Mouse (Mus musculus) natural killer cell, adult 2 months (primary cell): ENCODE measurements around the gene Il3.
"Not testable (repeated sequence)": the region's sequence is repeated elsewhere in the genome, so short reads cannot be mapped to it uniquely, and the experiment has no call there.

Experiments
- DNase-seq, 2 experiments: peaks; one replicate each; pipeline ENCODE4 v3.0.0; 2022; ENCODE audit warnings: low spot score in 2 of 2

The Il3 gene

DNA sequence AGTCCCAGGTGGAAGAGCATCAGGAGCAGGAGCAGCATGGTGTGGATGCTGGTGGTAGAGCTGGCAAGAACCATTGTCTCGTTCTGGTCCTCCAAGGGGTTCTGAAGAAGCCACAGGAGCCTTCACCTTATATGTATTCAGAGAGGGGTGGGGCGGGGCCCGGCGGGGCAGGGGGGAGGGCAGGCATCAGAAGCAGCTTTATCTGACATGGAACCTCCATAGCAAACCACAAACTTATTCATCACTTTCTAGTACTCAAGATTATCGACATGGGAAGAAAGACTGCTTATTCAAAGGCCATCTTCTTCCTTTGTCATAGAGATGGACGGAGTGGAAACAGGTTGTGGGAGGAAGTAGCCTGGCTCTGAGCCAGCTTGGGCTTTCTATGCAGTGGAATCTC lies at the start of gene Il3:
TSS of gene Il3 (minus strand) at position 101 of the 400 bp plus-strand sequence.
- no peak for DNase-seq

GRCm38 (mm10) chr11:54315336-54315735 lies 48.3 kb upstream of the Il3 start:
- no peak for DNase-seq

- DNase-seq = no peak
Measured at GRCm38 (mm10) chr11:54314740-54315139, 47.7 kb upstream of the Il3 start.

DNA sequence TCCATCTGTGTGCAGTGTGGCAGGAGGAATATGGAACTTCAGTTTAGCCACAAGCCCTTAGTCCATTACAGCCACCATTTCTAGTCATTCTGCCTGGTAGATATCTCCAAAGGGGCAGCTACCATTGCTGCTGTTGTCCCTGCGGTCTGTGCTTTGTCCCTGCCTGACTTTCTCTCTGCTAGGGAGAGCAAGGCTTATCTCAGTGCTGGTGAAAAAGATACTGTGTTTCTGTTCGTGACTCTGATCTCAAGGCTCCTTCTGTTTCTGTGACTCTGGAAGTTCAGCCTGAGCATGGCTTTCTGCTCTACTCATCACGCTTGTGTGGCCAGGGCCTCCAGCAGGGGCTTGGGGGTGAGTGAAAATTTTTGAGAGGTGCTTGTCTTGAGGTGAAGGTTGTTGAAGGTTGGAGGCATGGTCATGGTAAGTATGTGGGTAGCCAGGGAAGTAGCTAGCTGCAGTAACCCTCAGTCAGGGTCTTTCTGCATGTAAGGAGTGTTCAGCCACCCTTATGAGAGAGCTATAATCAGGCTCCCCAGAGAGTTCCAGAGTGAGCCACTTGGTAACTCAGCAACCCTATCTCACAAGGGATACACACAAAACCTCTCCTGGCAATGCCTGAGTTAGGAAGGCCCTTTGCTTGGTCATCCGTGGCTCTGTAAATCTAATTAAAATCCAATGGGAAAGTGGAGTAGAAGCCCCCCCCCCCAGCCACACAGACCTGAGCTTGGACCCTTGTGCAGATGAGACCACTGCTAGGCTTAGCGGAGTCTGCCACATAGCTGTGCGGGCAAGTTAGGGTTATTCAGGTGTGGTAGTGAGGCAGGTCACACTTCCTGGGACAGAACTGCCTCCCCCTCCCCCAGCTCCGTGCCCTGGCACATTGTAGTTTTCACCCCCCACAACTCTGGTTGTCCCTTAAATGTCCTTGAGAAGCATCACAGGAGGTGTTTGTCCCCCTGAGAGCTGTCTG lies 46.6 kb upstream of the Il3 start:
- no peak for DNase-seq

GRCm38 (mm10) chr11:54312603-54313002 lies 45.5 kb upstream of the Il3 start:
- DNase-seq = no peak

DNA sequence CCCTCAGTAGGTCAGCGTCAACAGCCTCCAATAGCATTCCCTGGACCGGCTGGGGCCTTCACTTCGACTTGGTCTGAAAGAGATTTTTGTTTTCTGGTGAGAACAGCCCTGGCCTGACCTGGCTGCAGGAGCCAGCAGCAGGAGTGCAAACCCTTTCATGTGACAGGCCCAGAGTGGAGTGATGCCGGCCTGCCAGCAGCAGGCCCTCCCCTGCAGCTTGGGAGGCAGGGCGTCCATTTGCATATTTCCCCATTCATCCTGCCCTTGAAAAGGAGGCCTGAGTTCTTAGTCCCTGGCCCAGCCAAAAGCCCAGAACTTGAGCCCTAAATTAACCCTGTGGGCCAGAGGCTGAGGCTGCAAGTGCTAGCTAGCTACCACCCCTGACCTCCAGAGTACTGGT lies 44.9 kb upstream of the Il3 start:
- no peak for DNase-seq

DNA sequence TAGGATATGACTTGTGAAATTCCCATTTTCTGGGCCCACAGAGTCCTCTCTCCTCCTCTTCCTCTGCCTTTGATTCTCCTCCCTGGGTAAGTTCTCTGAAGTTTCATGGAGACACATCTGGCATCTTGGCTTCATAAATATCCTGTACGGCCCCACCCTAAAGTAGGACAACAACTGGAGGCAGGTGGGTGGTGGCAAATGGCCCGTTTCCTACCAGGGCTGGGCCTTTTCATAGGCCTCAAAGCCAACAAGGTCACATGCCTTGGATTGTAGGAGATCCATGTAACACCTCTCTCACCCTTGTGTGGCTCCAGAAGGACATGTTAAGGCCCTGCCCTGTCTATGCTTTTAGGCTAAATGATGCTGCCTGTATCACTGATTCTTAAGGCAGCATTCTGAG lies 43.5 kb upstream of the Il3 start:
- DNase-seq = no peak

GRCm38 (mm10) chr11:54307139-54307816 lies 40.2 kb upstream of the Il3 start:
- DNase-seq = peak in 1 of 2 experiments; percentile 42

DNA sequence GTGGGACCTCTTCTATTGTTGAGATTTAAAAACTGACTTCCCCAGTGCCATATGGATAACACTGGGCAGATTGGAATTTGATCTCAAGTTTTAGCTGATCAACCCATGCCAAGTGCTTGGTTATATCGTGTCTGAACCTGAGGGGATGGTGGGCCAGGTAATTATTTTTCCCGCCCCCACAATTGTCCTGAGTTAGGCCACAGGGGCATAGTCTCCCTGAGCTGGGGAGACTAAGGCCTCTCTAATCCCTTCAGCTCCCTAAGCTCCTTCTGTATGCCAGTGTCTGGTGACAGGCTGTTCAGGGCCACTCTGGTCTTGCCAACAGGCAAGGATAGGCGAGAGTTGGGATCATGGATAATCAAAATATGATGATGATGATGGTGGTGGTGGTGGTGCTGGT lies 38.3 kb upstream of the Il3 start:
- DNase-seq = no peak

DNA sequence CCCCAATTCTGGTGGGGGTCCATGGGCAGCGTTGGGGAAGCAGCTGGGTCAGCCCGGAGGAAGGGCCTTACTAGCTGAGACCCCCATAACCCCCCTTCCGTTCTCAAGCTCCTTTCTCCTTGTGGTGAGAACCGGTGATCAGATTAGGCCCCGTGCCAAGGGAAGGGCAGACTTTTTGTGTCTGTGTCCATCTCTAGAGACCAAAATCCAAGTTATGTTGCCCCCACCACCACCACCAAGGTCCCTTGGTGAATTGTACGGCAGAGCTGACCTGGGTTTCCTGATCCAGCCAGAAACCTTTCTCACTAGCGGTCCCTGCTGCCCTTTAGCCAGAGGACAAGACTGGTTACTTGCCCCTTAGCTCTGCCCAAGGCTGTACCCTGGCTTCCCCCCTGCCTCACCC lies 37.4 kb upstream of the Il3 start:
- no peak for DNase-seq

DNA sequence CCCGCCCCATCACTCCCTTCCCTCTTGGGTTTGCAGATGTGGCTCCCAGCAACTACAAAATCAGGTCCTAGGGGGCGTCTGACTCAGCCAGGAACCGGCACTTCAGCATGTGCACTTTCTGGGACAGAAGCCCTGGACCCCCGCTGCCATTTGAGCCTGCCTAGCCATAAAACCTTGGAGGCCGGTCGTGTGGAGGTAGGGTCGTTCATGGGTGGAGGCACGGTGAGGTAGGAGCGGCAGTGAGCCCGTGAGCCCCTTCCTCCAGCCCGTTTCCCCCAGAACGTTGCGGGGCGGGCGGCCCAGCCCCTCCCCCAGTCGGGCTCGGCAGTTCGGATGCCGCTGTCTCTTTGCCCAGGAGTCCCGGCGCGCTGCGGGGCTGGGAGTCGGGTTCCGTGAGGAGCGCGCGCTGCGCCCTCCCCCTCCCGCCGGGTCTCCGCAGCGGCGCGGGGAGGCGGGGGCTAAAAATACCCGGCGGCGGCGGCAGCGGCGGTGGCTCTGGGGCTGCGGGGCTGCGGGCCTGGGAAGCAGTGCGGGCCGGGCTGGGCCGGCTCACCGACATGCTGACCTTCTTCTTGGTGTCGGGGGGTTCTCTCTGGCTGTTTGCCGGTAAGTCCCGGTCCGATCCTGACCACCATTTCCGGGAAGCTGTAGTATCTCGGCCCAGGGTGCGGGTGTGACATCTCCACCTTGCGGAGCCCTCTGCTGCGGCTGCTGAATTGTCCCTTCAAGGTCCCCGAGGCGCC lies 36.8 kb upstream of the Il3 start, which contains the start of gene Acsl6:
TSS of gene Acsl6 (plus strand) at position 71 of the 743 bp plus-strand sequence.
- no peak for DNase-seq

- DNase-seq = no peak
Measured at GRCm38 (mm10) chr11:54303076-54303727, 36.1 kb upstream of the Il3 start.

DNA sequence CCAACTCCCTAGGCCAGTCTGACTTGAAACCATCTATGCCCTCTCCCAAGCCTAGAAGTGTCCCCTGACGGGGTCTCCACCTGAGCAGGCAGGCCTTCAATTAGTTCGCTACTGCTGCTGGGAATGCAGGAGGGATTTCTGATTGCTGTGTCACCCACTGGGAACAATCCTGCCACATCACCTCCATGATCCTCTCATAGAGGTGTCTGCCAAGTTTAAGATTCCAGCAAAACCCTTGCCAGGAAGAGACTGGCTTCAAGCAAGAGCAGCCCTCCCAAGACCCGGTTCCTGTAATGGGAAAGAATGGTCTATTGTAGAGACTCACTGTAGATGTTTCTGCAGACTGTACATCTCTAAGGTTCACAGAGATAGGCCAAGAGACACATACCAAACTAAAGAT lies 35.5 kb upstream of the Il3 start:
- DNase-seq = no peak

DNA sequence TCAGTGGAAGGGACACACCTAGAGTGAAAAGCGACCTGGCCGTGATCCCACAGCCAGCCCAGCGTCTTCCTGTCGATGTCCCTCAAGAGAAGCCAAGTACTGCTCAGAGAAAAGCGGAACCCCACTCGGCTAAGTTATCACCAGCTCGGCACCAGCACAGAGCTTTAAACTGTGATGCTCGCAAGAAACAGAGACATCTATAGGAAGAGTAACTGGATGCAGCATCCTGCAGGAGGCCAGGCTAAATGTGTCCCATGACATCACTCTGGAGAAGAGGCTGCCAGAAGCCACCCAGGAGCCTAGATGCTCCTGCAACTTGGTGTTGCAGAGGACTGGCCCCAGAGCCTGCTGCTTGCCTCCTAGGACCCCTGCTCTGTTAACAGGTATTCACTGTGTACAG lies 34.9 kb upstream of the Il3 start:
- DNase-seq = no peak

GRCm38 (mm10) chr11:54298777-54299176 lies 31.7 kb upstream of the Il3 start:
- no peak for DNase-seq

DNA sequence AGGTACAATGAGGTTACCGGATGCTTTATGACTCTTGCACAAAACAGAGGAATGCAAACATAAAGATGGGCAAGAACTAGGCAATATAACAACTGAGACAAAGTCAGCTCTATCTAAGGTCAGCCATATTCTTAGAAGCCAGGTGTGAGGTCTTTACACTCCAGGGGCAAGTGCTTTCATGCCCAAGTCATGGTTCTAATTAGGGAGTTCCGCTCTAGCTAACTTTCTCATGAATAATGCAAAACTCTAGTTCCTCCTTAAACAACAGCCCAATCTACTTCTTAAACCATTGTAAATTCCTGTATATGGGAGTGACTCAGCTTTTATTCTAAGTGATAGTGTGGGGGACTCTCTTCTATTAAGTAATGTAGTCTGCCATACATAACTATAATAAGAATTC lies 30.4 kb upstream of the Il3 start:
- not testable (repeated sequence) for DNase-seq

DNA sequence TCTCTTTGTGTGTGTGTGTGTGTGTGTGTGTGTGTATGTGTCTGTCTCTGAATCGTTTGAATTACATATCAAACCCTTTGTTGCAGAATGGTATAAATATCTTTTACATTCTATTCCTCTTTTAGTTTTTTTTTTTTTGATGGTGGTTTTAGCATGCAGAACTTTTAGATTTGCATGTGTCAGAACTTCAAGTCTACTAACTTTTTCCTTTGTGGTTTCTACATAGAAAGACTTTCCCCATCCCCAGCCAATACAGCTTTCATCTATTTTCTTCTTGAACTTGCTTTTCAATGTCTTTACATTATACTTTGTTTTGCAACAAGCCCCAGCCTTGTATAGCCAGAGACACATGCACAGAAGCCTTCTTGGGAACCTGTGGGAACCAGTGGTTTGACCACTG lies 29.7 kb upstream of the Il3 start:
- no peak for DNase-seq

DNA sequence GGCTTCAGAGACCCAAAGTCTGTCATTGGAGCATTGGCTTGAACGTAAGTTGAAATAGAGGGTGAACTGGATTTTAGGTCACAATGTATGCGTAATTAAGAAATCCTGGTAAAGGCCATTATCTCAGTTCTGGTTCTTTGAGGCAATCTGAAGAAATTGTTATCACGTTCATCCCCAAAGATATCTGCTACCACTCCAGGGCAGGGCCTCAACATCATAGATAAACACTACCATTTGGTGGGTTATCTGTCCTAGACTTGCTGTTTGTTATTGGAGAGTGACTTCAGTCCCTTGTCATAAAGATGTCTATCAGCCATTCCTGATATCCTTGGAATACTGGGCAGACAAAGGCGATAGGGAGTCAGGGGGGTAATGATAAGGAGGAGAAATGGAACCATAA lies 28.9 kb upstream of the Il3 start:
- no peak for DNase-seq

DNA sequence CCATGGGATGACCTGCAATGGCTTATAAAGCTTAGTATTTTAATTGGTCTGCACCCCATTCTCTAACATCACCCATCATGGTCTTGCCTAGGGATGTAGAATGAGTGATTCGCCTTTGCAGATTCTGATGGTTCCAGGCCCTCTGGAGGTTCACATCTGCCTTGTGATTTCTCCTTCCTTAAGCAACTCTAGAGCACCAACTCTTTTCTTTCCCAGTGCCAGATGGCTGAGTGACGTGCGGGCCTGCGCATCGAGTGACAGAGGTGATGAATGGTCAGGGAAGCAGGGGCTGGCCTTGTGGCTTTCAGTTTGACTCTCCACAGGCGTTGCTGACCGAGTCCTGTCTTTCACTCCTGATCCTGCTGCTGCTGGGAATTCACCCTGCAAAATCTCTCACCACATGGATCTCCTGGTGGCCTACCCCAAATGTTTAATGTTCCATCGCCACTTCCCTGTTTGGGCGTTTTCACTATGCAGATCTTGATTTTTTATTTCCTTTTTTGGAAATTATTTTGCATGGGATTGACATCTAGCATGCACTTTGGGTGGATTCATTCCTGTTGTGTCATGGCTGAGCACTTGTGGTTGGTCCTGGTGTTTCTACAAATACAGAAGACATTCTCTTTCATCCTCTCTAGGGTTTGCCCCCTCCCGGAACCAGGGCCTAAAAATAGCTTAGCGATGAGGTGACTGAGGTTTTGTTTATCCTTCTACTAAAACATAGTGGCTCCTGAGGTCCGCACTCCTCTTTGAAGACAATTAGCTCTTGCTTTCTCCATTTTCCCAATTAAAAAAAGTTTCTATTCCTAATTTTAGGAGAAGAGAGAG lies 27.1 kb upstream of the Il3 start:
- no peak for DNase-seq

DNA sequence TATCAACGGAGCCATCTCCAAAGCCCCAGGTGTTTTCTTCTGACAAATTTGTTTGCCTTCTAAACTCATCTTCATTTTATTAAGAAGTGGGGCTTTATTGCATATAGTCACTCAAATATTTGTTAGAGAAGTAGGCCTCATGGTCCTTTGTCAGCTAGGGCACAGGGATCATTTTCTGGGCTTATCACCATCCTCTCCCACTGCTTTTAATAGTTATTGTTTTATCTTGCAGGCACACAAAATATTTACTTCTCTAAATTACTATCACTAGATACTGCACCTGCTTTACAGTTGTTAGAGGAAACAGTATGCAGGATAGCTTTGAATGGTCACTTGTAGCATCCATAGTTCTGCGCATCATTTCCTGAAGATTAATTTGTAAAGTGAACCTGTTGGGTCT lies 25.1 kb upstream of the Il3 start:
- DNase-seq = no peak
